Mouse (Mus musculus) ES-Bruce4 (cell line): ENCODE data around the gene Kif3a. TPM values are rescaled to one million over a fixed set of nuclear protein-coding genes. Genes with fewer than 3 reads are reported as not detected.
"Not testable (repeated sequence)": the region's sequence is repeated elsewhere in the genome, so short reads cannot be mapped to it uniquely, and the experiment has no call there.

Source experiments
- H3K27ac ChIP-seq: 2 replicates; pipeline ENCODE4 v1.5.1; 2012; ENCODE audit warnings: low read length, inconsistent platforms; ENCODE audit not compliant: insufficient read depth
- H3K27me3 ChIP-seq: 2 replicates; pipeline ENCODE4 v1.6.1; 2012; ENCODE audit warnings: mild to moderate bottlenecking, low read length, inconsistent platforms; ENCODE audit not compliant: control insufficient read depth, poor library complexity, insufficient read depth, severe bottlenecking
- H3K36me3 ChIP-seq: 2 replicates; pipeline ENCODE4 v1.6.1; 2012; ENCODE audit warnings: inconsistent platforms, mild to moderate bottlenecking, low read length, moderate library complexity; ENCODE audit not compliant: control insufficient read depth, poor library complexity, insufficient read depth, severe bottlenecking
- H3K4me1 ChIP-seq: one replicate; pipeline ENCODE4 v1.8.1; 2011; ENCODE audit warnings: low read length; ENCODE audit not compliant: control insufficient read depth, insufficient read depth
- H3K4me3 ChIP-seq: 2 replicates; pipeline ENCODE4 v1.5.1; 2011; ENCODE audit warnings: low read depth, mild to moderate bottlenecking, low read length
- H3K9ac ChIP-seq: 2 replicates; pipeline ENCODE4 v1.6.1; 2012; ENCODE audit warnings: low read depth, mild to moderate bottlenecking, inconsistent platforms; ENCODE audit not compliant: poor library complexity, severe bottlenecking
- H3K9me3 ChIP-seq: replicated peaks from 2 replicates; pipeline ENCODE4 v1.6.1; 2012; ENCODE audit warnings: mild to moderate bottlenecking, low read length, inconsistent platforms; ENCODE audit not compliant: control insufficient read depth, poor library complexity, insufficient read depth, severe bottlenecking
- CTCF ChIP-seq: IDR thresholded peaks from one replicate; pipeline ENCODE4 v1.8.1; 2011; ENCODE audit warnings: low read depth, low read length
- EP300 ChIP-seq: IDR thresholded peaks from 2 replicates; pipeline ENCODE4 v1.6.1; 2011; ENCODE audit warnings: low read depth, low read length; ENCODE audit not compliant: insufficient read depth
- POLR2A ChIP-seq: IDR thresholded peaks from one replicate; pipeline ENCODE4 v1.8.1; 2011; ENCODE audit warnings: low read length; ENCODE audit not compliant: insufficient read depth
- polyA plus RNA-seq: library from polyadenylated mRNA; stranded (reverse); fragments of >200 nt; gene quantifications from 2 replicates; pipeline ENCODE4 v1.2.4, GENCODE M21; 2011; ENCODE audit warnings: low read depth; ENCODE audit not compliant: missing spikeins, insufficient read depth, insufficient read length

The Kif3a gene
- polyA plus RNA-seq, 1 experiment, result 28.9 TPM

DNA sequence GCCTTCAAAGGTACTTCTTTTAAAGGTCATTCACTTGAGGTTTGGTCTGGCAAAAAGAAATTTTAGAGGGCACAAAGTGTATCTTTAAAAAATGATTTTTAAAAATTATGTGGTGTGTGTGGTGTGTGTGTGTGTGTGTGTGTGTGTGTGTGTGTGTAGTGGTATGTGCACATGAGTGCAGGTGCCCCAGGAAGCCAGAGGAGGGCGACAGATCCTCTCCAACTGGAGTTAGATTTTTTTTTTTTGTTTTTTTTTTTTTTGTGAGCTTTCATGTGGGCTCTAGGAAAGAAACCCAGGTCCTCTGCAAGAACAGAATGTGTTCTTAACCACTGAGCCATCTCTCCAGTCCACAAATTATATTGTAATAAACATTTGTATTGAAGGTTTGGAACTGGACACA is 16.5 kb upstream of the Kif3a start:
- H3K9ac ChIP-seq, result no peak overlapping the region
- H3K9me3 ChIP-seq, result no peaks in the 10 kb centered on the region
- no peak for TF ChIP-seq EP300
- TF ChIP-seq POLR2A, result no peak
- TF ChIP-seq CTCF, result no peak
- H3K27ac ChIP-seq, result no peak overlapping the region
- H3K4me3 ChIP-seq, result no peak overlapping the region
- no peaks in the 10 kb centered on the region; the same call in 1 of the 2 replicates for H3K27me3 ChIP-seq
- H3K4me1 ChIP-seq, result no peaks in the 10 kb centered on the region
- H3K36me3 ChIP-seq, result no peaks in the 10 kb centered on the region

DNA sequence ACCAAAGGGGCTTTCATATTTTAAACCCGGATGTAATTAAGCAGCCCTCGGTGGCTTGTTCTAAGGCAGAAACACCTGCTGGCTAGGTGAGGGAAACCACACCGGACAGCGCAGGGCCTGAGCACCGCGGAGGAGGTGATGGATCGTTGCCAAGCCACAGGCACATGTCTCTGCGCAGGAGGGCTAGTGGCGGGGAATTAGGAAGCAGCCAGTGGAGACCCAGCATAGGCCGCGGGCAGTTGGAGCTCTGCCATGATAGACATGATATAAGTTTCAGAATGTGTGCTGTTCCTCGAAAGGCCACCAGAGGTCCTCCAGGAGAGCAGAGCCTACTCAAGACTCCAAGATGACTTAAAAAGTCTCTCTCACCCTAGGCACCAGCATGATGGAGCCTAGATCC is 15.4 kb upstream of the Kif3a start:
- H3K4me1 ChIP-seq, result no peaks in the 10 kb centered on the region
- TF ChIP-seq EP300, result no peak
- TF ChIP-seq POLR2A, result no peak
- peak; percentile 5 for TF ChIP-seq CTCF
- no peak overlapping the region for H3K9ac ChIP-seq
- H3K27ac ChIP-seq, result no peak overlapping the region
- no peaks in the 10 kb centered on the region; the same call in 1 of the 2 replicates for H3K27me3 ChIP-seq
- H3K4me3 ChIP-seq, result no peak overlapping the region
- H3K9me3 ChIP-seq, result no peaks in the 10 kb centered on the region
- no peaks in the 10 kb centered on the region for H3K36me3 ChIP-seq

DNA sequence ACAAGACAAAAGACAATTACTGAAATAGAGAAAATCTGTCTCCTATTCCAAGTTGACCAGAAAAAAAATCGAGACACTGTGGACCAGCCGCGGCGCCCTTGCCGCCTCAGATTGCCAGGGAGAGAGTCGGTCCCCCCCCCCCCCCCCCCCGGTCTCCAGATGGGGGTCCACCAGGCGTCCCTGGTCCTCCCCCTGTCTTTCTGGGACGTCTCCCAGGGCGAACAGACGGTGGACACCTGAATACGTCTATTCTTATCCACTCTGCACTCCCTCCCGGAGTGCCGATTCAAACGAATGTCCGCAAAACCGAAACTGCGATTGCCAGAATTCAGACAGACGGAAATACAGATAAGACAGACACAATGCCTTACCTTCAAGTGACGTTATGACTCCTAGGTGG is 10.7 kb upstream of the Kif3a start:
- H3K9ac ChIP-seq, result not testable (repeated sequence)

DNA sequence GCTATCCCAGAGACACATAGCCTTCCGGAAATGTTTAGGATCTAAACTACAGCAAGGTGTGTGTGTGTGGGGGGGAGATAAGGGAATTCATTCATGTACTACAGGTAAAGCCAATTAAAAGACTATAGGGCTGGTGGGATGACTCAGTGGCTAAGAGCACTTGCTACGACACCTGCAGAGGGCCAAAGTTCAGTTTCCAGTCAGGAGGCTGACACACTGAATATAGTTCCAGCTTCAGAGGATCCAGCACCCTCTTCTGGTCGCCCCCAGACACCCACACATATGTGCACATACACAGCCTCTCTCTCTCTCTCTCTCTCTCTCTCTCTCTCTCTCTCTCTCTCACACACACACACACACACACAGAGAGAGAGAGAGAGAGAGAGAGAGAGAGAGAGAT is 9.2 kb upstream of the Kif3a start:
- H3K36me3 ChIP-seq, H3K27ac ChIP-seq, H3K9me3 ChIP-seq, H3K27me3 ChIP-seq, H3K9ac ChIP-seq, H3K4me1 ChIP-seq, H3K4me3 ChIP-seq: not testable (repeated sequence)

More for the DNA sequence above, 10.7 kb upstream of the Kif3a start:
- H3K27me3 ChIP-seq, H3K4me3 ChIP-seq, H3K27ac ChIP-seq, H3K36me3 ChIP-seq, H3K9me3 ChIP-seq, H3K4me1 ChIP-seq: not testable (repeated sequence)

DNA sequence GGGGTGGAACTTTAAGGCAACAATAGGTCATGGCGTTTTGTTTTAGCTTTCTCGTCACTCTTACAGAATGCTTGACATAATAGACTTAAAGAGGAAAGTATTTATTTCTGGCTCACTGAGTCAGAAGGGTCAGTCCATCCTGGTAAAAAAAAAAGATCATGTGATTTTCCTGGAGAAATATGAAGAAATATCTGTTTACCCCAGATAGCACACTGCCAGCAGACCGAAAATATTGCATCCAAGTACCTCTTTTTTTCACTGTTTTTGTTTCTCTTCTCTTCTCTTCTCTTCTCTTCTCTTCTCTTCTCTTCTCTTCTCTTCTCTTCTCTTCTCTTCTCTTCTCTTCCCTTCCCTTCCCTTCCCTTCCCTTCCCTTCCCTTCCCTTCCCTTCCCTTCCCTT is 7.2 kb upstream of the Kif3a start:
- not testable (repeated sequence) for H3K4me1 ChIP-seq, H3K36me3 ChIP-seq, H3K4me3 ChIP-seq

DNA sequence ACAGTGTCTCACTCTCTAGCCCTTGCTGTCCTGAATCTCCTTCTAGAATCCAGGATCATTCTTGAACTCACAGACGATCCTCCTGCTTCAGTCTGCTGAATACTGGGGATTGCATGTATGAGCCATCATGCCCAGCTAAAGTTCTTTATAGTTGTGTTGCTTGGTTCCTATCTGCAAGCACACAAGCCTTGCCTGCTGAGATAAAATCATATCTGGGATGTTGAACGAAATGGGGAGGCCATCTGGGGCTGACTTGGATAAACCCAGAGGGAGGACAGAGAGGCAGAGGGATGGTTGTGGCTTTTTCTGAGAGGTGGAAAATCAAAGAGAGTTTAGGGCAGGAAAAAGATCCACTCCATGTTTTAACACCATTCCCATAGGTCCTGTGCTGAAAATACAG is 5.2 kb upstream of the Kif3a start:
- Histone ChIP-seq H3K9me3 (no peaks in the 10 kb centered on the region), H3K27me3 (peaks cover 2% of the 10 kb centered on the region; the same call in 1 of the 2 replicates), H3K36me3 (no peaks in the 10 kb centered on the region), H3K4me3 (no peak overlapping the region), H3K9ac (no peak overlapping the region), H3K4me1 (no peaks in the 10 kb centered on the region), H3K27ac (no peak overlapping the region)
- TF ChIP-seq EP300, result no peak
- TF ChIP-seq POLR2A, result no peak
- no peak for TF ChIP-seq CTCF

More for the DNA sequence above, 7.2 kb upstream of the Kif3a start:
- not testable (repeated sequence) for H3K9ac ChIP-seq, H3K9me3 ChIP-seq, H3K27me3 ChIP-seq, H3K27ac ChIP-seq

DNA sequence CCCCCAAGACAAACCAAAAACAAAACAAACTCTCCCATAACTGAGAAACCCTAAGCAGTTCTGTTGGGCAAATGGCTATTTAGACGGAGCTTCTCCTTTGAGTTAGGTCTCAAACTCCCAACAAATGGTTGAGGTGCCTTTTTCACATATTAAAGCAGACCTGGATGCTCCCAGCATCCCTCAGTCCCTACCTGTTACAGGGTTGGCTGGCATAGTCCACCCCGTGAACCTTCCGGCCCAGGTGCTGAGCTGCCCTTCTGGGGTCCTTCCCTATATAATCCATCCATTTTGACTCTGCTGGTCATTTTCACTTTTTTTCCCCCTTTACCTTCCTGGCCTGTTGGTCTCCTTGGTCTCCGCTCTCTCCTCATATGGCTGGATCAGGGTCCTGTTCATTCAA is 533 bp upstream of the Kif3a start:
- no peak overlapping the region for H3K4me3 ChIP-seq
- no peaks in the 10 kb centered on the region for H3K36me3 ChIP-seq
- H3K9me3 ChIP-seq, result no peaks in the 10 kb centered on the region
- no peaks in the 10 kb centered on the region for H3K4me1 ChIP-seq
- TF ChIP-seq EP300 (no peak), CTCF (no peak), POLR2A (no peak)
- peaks cover 2% of the 10 kb centered on the region; the same call in 1 of the 2 replicates for H3K27me3 ChIP-seq
- 0 out of 2 replicates have a peak overlapping the region, but pooled peaks have one; percentile 24 for H3K9ac ChIP-seq
- no peak overlapping the region for H3K27ac ChIP-seq
